Mouse (Mus musculus): ENCODE data around the gene Tac4. TPM values are rescaled to one million over a fixed set of nuclear protein-coding genes. Genes with fewer than 3 reads are reported as not detected.

Tac4 gene
- polyA plus RNA-seq (2012; rRNA removed): 0.40 and 0.44 TPM in 2 replicates

DNA sequence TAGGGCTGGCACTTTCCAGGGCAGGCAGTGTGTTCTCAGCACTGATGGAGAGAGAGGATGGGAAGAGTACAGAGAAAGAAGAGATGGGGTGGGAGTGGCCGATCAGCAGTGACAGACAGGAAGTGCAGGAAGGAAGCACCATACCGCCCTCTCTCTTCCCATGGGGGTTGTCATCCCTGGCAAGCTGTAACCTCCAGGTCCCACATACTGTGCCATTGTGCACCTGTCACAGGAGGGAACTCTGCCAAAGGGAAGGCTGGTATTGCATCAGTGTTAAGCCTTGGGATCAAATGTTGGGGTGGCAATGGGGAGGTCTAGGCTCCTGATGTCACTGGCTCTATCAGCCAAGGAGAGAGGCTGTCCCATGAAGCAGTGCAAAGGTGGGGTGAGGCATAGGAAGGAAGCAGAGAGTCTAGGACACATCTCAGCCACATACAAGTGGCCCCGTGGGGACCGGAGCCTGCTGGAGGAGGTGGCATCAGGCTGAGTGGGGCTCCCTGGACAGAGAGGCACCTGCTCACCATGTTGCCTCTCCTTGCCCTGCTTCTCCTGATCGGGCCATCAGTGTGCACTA lies at the start of gene Tac4:
Tac4 (plus strand) TSS at position 352 of the 574 bp plus-strand sequence.
- Histone ChIP-seq H3K36me3 (ENCODE audit: control insufficient read depth, insufficient read depth, low read length) (no peaks in the 10 kb centered on the region), H3K4me3 (ENCODE audit: extremely low read depth, insufficient read depth, insufficient read length) (no peak within 1 kb of the TSS), H3K27me3 (ENCODE audit: control insufficient read depth, insufficient read depth, low read length) (no peaks in the 10 kb centered on the region), H3K4me1 (ENCODE audit: control insufficient read depth, insufficient read depth, insufficient read length) (peaks cover 15% of the 10 kb centered on the region), H3K27ac (ENCODE audit: insufficient read depth, low read length) (peak within 1 kb of the TSS; percentile 96)
- WGBS: 2% methylated on average over 5 of the region's 5 CpGs
- TF ChIP-seq CTCF (IDR thresholded peaks at IDR 0.05; ENCODE audit: extremely low read depth, insufficient read depth, insufficient read length, insufficient replicate concordance): no peak
- TF ChIP-seq POLR2A (IDR thresholded peaks at IDR 0.05; ENCODE audit: low read depth, low read length): no peak
- DNase-seq (ENCODE audit: low read depth in 1 of 2, low spot score in 2 of 2): peak in 1 of 2 experiments; percentile 42

DNA sequence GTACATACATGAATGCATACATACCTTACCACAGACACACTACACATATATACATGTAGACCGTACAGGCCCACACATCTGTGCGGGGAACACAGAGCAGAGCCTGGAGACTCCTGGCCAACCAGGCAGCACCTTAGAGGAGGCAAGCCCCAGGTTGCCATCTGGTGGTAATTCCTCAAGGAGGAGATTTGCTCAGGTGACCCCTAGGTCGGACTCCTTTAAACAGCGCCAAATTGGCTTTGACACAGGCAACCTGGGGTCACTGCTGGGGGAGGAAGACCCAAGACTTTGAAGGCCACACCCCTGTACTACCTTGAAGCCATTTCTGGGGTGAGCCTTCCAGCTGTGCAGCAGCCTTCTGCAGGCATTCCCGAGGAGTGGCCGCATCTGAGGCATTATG lies 47.7 kb upstream of the Tac4 start:
- no peaks in the 10 kb centered on the region for H3K27me3 ChIP-seq (ENCODE audit: control insufficient read depth, insufficient read depth, low read length)

GRCm38 (mm10) chr11:95214305-95214704 lies 47.0 kb upstream of the Tac4 start:
- H3K27ac ChIP-seq (ENCODE audit: insufficient read depth, low read length): no peak overlapping the region
- TF ChIP-seq CTCF (IDR thresholded peaks at IDR 0.05; ENCODE audit: extremely low read depth, insufficient read depth, insufficient read length, insufficient replicate concordance) (no peak), POLR2A (IDR thresholded peaks at IDR 0.05; ENCODE audit: low read depth, low read length) (no peak)
- no peak overlapping the region for H3K4me3 ChIP-seq (ENCODE audit: extremely low read depth, insufficient read depth, insufficient read length)
- no peaks in the 10 kb centered on the region for H3K4me1 ChIP-seq (ENCODE audit: control insufficient read depth, insufficient read depth, insufficient read length)
- 71% methylated on average over 5 of the region's 5 CpGs for WGBS
- DNase-seq (ENCODE audit: low read depth in 1 of 2, low spot score in 2 of 2): no peak
- no peaks in the 10 kb centered on the region for H3K27me3 ChIP-seq (ENCODE audit: control insufficient read depth, insufficient read depth, low read length)
- H3K36me3 ChIP-seq (ENCODE audit: control insufficient read depth, insufficient read depth, low read length): no peaks in the 10 kb centered on the region

More for the DNA sequence above, 47.7 kb upstream of the Tac4 start:
- WGBS: 88% methylated on average over 6 of the region's 6 CpGs
- no peaks in the 10 kb centered on the region for H3K4me1 ChIP-seq (ENCODE audit: control insufficient read depth, insufficient read depth, insufficient read length)
- DNase-seq (ENCODE audit: low read depth in 1 of 2, low spot score in 2 of 2): no peak
- H3K36me3 ChIP-seq (ENCODE audit: control insufficient read depth, insufficient read depth, low read length): no peaks in the 10 kb centered on the region
- H3K27ac ChIP-seq (ENCODE audit: insufficient read depth, low read length): no peak overlapping the region
- TF ChIP-seq POLR2A (IDR thresholded peaks at IDR 0.05; ENCODE audit: low read depth, low read length) (no peak), CTCF (IDR thresholded peaks at IDR 0.05; ENCODE audit: extremely low read depth, insufficient read depth, insufficient read length, insufficient replicate concordance) (no peak)
- H3K4me3 ChIP-seq (ENCODE audit: extremely low read depth, insufficient read depth, insufficient read length): no peak overlapping the region

GRCm38 (mm10) chr11:95216193-95216592 lies 45.1 kb upstream of the Tac4 start:
- DNase-seq (ENCODE audit: low read depth in 1 of 2, low spot score in 2 of 2): no peak
- no peak for TF ChIP-seq POLR2A (IDR thresholded peaks at IDR 0.05; ENCODE audit: low read depth, low read length)
- TF ChIP-seq CTCF (IDR thresholded peaks at IDR 0.05; ENCODE audit: extremely low read depth, insufficient read depth, insufficient read length, insufficient replicate concordance): no peak
- Histone ChIP-seq H3K4me1 (ENCODE audit: control insufficient read depth, insufficient read depth, insufficient read length) (no peaks in the 10 kb centered on the region), H3K27ac (ENCODE audit: insufficient read depth, low read length) (no peak overlapping the region), H3K4me3 (ENCODE audit: extremely low read depth, insufficient read depth, insufficient read length) (no peak overlapping the region), H3K27me3 (ENCODE audit: control insufficient read depth, insufficient read depth, low read length) (no peaks in the 10 kb centered on the region), H3K36me3 (ENCODE audit: control insufficient read depth, insufficient read depth, low read length) (no peaks in the 10 kb centered on the region)
- WGBS: 71% methylated on average over 3 of the region's 3 CpGs

- H3K27ac ChIP-seq (ENCODE audit: insufficient read depth, low read length): no peak overlapping the region
- no peaks in the 10 kb centered on the region for H3K36me3 ChIP-seq (ENCODE audit: control insufficient read depth, insufficient read depth, low read length)
- peaks cover 8% of the 10 kb centered on the region; the same call in 1 of the 2 replicates for H3K27me3 ChIP-seq (ENCODE audit: control insufficient read depth, insufficient read depth, low read length)
- 78% methylated on average over 8 of the region's 8 CpGs for WGBS
- H3K4me1 ChIP-seq (ENCODE audit: control insufficient read depth, insufficient read depth, insufficient read length): no peaks in the 10 kb centered on the region; the same call in 1 of the 2 replicates
- DNase-seq (ENCODE audit: low read depth in 1 of 2, low spot score in 2 of 2): no peak
- TF ChIP-seq CTCF (IDR thresholded peaks at IDR 0.05; ENCODE audit: extremely low read depth, insufficient read depth, insufficient read length, insufficient replicate concordance): no peak
- no peak for TF ChIP-seq POLR2A (IDR thresholded peaks at IDR 0.05; ENCODE audit: low read depth, low read length)
- H3K4me3 ChIP-seq (ENCODE audit: extremely low read depth, insufficient read depth, insufficient read length): no peak overlapping the region
Observed at GRCm38 (mm10) chr11:95219111-95219510, 42.2 kb upstream of the Tac4 start.

- Histone ChIP-seq H3K4me1 (ENCODE audit: control insufficient read depth, insufficient read depth, insufficient read length) (no peaks in the 10 kb centered on the region; the same call in 1 of the 2 replicates), H3K36me3 (ENCODE audit: control insufficient read depth, insufficient read depth, low read length) (no peaks in the 10 kb centered on the region), H3K4me3 (ENCODE audit: extremely low read depth, insufficient read depth, insufficient read length) (no peak overlapping the region), H3K27me3 (ENCODE audit: control insufficient read depth, insufficient read depth, low read length) (peaks cover 8% of the 10 kb centered on the region; the same call in 1 of the 2 replicates), H3K27ac (ENCODE audit: insufficient read depth, low read length) (no peak overlapping the region)
- no peak for DNase-seq (ENCODE audit: low read depth in 1 of 2, low spot score in 2 of 2)
- 4% methylated on average over 31 of the region's 31 CpGs for WGBS
- TF ChIP-seq CTCF (IDR thresholded peaks at IDR 0.05; ENCODE audit: extremely low read depth, insufficient read depth, insufficient read length, insufficient replicate concordance) (no peak), POLR2A (IDR thresholded peaks at IDR 0.05; ENCODE audit: low read depth, low read length) (no peak)
Observed at GRCm38 (mm10) chr11:95223473-95223872, 37.9 kb upstream of the Tac4 start.
